Mouse (Mus musculus): ENCODE data around the gene Cyp4x1. TPM values are rescaled to one million over a fixed set of nuclear protein-coding genes. Genes with fewer than 3 reads are reported as not detected.

Cyp4x1 gene
- total and polyA plus RNA-seq, 3 experiments: 0.05 TPM; not detected in 2

DNA sequence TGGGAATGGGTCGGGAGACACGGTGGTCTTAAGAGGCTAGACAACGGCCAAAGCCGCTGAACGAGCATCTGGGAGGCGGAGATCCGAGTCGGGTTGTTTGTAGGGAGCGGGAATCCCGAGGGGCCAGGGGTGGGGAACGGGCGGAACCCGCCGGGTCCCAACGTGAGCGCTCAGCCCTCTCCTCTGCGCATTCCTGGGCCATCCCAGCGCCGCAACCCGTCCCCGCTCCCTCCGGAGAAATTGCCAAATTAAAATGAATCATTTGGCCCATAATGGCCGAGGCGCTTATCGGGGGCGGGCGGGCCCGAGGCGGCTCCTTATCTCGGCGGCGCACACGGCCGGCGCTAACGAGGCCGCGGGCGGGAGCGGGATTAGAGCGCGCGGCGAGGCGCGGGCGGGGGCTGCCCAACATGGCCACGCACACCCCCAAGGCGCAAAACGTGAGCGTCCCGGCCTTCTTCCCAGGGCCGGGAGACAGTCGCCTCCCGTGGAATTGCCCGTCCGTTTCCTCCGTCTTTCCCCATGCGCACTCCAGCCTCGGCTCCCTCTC lies 77.6 kb downstream of the Cyp4x1 start, which contains the start of gene Tal1:
Tal1 (plus strand) TSS at position 56 of the 550 bp plus-strand sequence.
- Histone ChIP-seq H3K9me3 (replicated peaks) (no peaks in the 10 kb centered on the region), H3K27me3 (ENCODE audit: insufficient read depth, low read length) (no peaks in the 10 kb centered on the region), H3K4me3 (ENCODE audit: low read depth, low read length) (peak within 1 kb of the TSS; percentile 93), H3K36me3 (replicated peaks) (peaks cover 14% of the 10 kb centered on the region), H3K4me1 (ENCODE audit: insufficient read depth, low read depth, low read length) (peaks cover 51% of the 10 kb centered on the region)
- ATAC-seq (ENCODE audit: extremely low read depth, insufficient number of reproducible peaks, low FRiP score, poor library complexity, severe bottlenecking) (peak; percentile 37), DNase-seq (ENCODE audit: low spot score) (peak; percentile 82)
- TF ChIP-seq TAL1 (conservative IDR thresholded peaks at IDR 0.05; ENCODE audit: low read depth, low read length) (no peak; the same call in none of the 2 replicates), GATA2 (IDR thresholded peaks at IDR 0.05; ENCODE audit: borderline replicate concordance, low read depth, low read length) (no peak), POLR2AphosphoS5 (IDR thresholded peaks at IDR 0.05; ENCODE audit: insufficient replicate concordance, low read depth, low read length) (no peak), GATA1 (IDR thresholded peaks at IDR 0.05; ENCODE audit: borderline replicate concordance, low read length) (no peak), CTCF (IDR thresholded peaks at IDR 0.05; ENCODE audit: low read depth, low read length) (no peak)

Other genes starting within 250 kb of the Cyp4x1 start
- 0.38 TPM in 1 of 2 replicates, not detected in the other for gene Foxd2, start 225.4 kb downstream of the Cyp4x1 start, total RNA-seq (2014; fragmentation: Nextera tagmentation)
- 0.60 and 0.81 TPM in 2 replicates for gene Foxd2, start 225.4 kb downstream of the Cyp4x1 start, total RNA-seq (2017)
- gene Foxd2, start 225.4 kb downstream of the Cyp4x1 start, polyA plus RNA-seq (2012): 2.1 and 3.4 TPM in 2 replicates
- gene Foxe3, start 208.3 kb downstream of the Cyp4x1 start, total RNA-seq (2014; fragmentation: Nextera tagmentation): not detected in 2 replicates
- not detected in 2 replicates for gene Foxe3, start 208.3 kb downstream of the Cyp4x1 start, total RNA-seq (2017)
- not detected in 2 replicates for gene Foxe3, start 208.3 kb downstream of the Cyp4x1 start, polyA plus RNA-seq (2012)
- 27.8 and 47.3 TPM in 2 replicates for gene Cmpk1, start 147.0 kb downstream of the Cyp4x1 start, total RNA-seq (2014; fragmentation: Nextera tagmentation)
- gene Cmpk1, start 147.0 kb downstream of the Cyp4x1 start, total RNA-seq (2017): 104 and 132 TPM in 2 replicates
- 39.9 TPM in 2 replicates for gene Cmpk1, start 147.0 kb downstream of the Cyp4x1 start, polyA plus RNA-seq (2012)
- 93.1 and 94.3 TPM in 2 replicates for gene Stil, start 134.1 kb downstream of the Cyp4x1 start, total RNA-seq (2014; fragmentation: Nextera tagmentation)
- gene Stil, start 134.1 kb downstream of the Cyp4x1 start, total RNA-seq (2017): 19.9 and 26.0 TPM in 2 replicates
- gene Stil, start 134.1 kb downstream of the Cyp4x1 start, polyA plus RNA-seq (2012): 2.8 and 4.0 TPM in 2 replicates
- gene Tal1, start 77.9 kb downstream of the Cyp4x1 start, total RNA-seq (2014; fragmentation: Nextera tagmentation): 155 and 174 TPM in 2 replicates
- gene Tal1, start 77.9 kb downstream of the Cyp4x1 start, total RNA-seq (2017): 155 and 166 TPM in 2 replicates
- gene Tal1, start 77.9 kb downstream of the Cyp4x1 start, polyA plus RNA-seq (2012): 239 and 262 TPM in 2 replicates
- 2.4 and 3.0 TPM in 2 replicates for gene Pdzk1ip1, start 45.6 kb downstream of the Cyp4x1 start, total RNA-seq (2014; fragmentation: Nextera tagmentation)
- gene Pdzk1ip1, start 45.6 kb downstream of the Cyp4x1 start, total RNA-seq (2017): 19.8 and 23.1 TPM in 2 replicates
- 0.21 TPM in 1 of 2 replicates, not detected in the other for gene Pdzk1ip1, start 45.6 kb downstream of the Cyp4x1 start, polyA plus RNA-seq (2012)
- not detected in 2 replicates for gene Cyp4a29, start 107.8 kb upstream of the Cyp4x1 start, total RNA-seq (2014; fragmentation: Nextera tagmentation)
- not detected in 2 replicates for gene Cyp4a29, start 107.8 kb upstream of the Cyp4x1 start, total RNA-seq (2017)
- gene Cyp4a29, start 107.8 kb upstream of the Cyp4x1 start, polyA plus RNA-seq (2012): not detected in 2 replicates
- gene Cyp4a12a, start 164.8 kb upstream of the Cyp4x1 start, total RNA-seq (2014; fragmentation: Nextera tagmentation): not detected in 2 replicates
- 0.06 TPM in 1 of 2 replicates, not detected in the other for gene Cyp4a12a, start 164.8 kb upstream of the Cyp4x1 start, total RNA-seq (2017)
- gene Cyp4a12a, start 164.8 kb upstream of the Cyp4x1 start, polyA plus RNA-seq (2012): not detected in 2 replicates

All from G1E (cell line).